Mouse (Mus musculus): ENCODE measurements at regions not wholly inside any gene's neighbourhood (a gene's known extent, or its start where the extent isn't known, plus 50 kb on each side); places are given as distances from the start of the nearest gene placed in this dataset.

DNA sequence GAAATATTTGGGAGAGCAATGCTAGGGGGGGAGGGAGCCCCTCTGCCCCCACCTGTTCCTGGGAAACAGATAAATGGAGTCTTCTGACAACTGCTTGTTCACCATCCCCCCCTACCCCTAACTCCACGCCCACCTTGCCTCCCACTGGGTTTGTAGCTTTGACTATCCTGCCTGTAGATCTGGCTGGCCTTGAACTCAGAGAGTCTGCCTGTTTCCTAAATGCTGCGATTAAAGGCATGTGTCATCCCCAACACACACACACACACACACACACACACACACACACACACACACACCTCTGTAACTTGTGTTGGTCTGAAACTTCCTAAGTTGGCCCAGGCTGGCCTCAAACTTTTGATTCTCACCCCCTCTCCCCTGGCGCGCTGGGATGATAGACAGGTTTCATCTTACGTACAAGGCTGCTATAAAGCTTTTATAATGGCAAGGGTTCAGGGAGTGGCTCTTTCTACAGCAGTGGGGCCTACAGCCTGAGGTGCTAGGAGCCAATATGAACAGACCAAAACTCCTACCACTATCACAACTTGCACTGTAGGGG lies 128.5 kb upstream of the Bcor start:
- Histone ChIP-seq H3K4me3 (ENCODE audit: low read depth, low read length) (no peak overlapping the region), H3K4me2 (ENCODE audit: low read depth, low read length) (no peak overlapping the region), H3K9me3 (replicated peaks; ENCODE audit: control insufficient read depth, low read length) (no peaks in the 10 kb centered on the region), H3K27ac (ENCODE audit: low read depth) (no peak overlapping the region), H3K36me3 (replicated peaks; ENCODE audit: control insufficient read depth, insufficient read depth, low read length) (no peaks in the 10 kb centered on the region), H3K4me1 (ENCODE audit: control insufficient read depth, insufficient read depth) (no peaks in the 10 kb centered on the region), H3K27me3 (ENCODE audit: control insufficient read depth, insufficient read depth, low read length) (peaks cover 6% of the 10 kb centered on the region; the same call in 1 of the 2 replicates), H3K9ac (replicated peaks; ENCODE audit: low read depth, low read length) (no peak overlapping the region)
- TF ChIP-seq EP300 (IDR thresholded peaks at IDR 0.05; ENCODE audit: low read depth), result no peak
- TF ChIP-seq CTCF (IDR thresholded peaks at IDR 0.05; ENCODE audit: low read depth), result no peak
- DNase-seq (ENCODE audit: low spot score) (no peak), ATAC-seq (ENCODE audit: insufficient read depth, low read depth) (no peak)
- WGBS, result 69% methylated on average over 5 of the region's 5 CpGs

DNA sequence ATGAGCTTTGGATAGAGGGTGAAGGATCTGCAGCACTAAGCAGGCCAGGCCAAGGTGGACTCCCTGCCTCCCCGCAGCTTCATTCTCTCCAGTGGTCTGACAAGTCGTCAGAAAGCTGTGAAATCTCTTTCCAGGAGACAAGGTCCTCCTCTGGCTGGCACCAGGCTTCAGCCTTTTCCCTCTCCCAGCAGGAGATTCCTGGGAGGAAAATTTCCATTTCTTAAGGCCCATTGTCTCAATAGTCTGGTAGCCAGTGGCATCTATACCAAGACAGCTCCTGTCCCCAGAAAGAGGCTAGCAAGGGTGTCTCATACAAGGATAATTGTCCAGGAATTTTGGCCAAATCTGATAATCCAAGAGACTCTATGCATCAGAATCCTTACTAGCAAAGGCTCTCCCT lies 133.0 kb upstream of the Bcor start:
- DNase-seq (ENCODE audit: low spot score) (no peak), ATAC-seq (ENCODE audit: insufficient read depth, low read depth) (no peak)
- H3K27me3 ChIP-seq (ENCODE audit: control insufficient read depth, insufficient read depth, low read length), result no peaks in the 10 kb centered on the region
- TF ChIP-seq EP300 (IDR thresholded peaks at IDR 0.05; ENCODE audit: low read depth) (no peak), CTCF (IDR thresholded peaks at IDR 0.05; ENCODE audit: low read depth) (no peak)
- H3K4me1 ChIP-seq (ENCODE audit: control insufficient read depth, insufficient read depth), result no peaks in the 10 kb centered on the region
- WGBS, result 35% methylated on average over 2 of the region's 2 CpGs
- no peak overlapping the region for H3K9ac ChIP-seq (replicated peaks; ENCODE audit: low read depth, low read length)
- H3K27ac ChIP-seq (ENCODE audit: low read depth), result no peak overlapping the region
- no peak overlapping the region for H3K4me3 ChIP-seq (ENCODE audit: low read depth, low read length)
- H3K4me2 ChIP-seq (ENCODE audit: low read depth, low read length), result no peak overlapping the region
- H3K36me3 ChIP-seq (replicated peaks; ENCODE audit: control insufficient read depth, insufficient read depth, low read length), result no peaks in the 10 kb centered on the region
- H3K9me3 ChIP-seq (replicated peaks; ENCODE audit: control insufficient read depth, low read length), result no peaks in the 10 kb centered on the region

DNA sequence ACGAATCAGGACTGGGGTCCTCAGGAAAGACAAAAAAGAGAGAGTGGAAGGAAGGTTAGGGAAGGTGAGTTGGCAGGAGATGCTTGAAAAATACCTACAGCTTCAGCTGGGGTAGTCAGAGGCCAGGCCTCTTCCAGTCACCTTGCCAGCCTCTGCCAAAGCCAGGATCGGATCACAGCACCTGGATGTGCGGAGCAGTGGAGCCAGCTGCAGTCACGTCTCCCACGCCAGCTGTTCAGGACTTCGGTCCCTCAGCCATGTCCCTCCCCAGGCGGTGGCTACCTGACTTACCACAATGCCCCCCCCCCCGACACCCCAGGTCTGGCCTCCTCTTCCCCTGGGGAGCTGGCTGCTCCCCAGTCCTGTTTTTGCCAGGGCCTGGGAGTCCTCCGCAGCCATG lies 134.3 kb upstream of the Bcor start:
- Histone ChIP-seq H3K27ac (ENCODE audit: low read depth) (no peak overlapping the region), H3K27me3 (ENCODE audit: control insufficient read depth, insufficient read depth, low read length) (no peaks in the 10 kb centered on the region), H3K4me1 (ENCODE audit: control insufficient read depth, insufficient read depth) (no peaks in the 10 kb centered on the region), H3K36me3 (replicated peaks; ENCODE audit: control insufficient read depth, insufficient read depth, low read length) (no peaks in the 10 kb centered on the region), H3K4me2 (ENCODE audit: low read depth, low read length) (no peak overlapping the region), H3K4me3 (ENCODE audit: low read depth, low read length) (no peak overlapping the region), H3K9ac (replicated peaks; ENCODE audit: low read depth, low read length) (no peak overlapping the region), H3K9me3 (replicated peaks; ENCODE audit: control insufficient read depth, low read length) (no peaks in the 10 kb centered on the region)
- DNase-seq (ENCODE audit: low spot score) (no peak), ATAC-seq (ENCODE audit: insufficient read depth, low read depth) (no peak)
- TF ChIP-seq EP300 (IDR thresholded peaks at IDR 0.05; ENCODE audit: low read depth) (no peak), CTCF (IDR thresholded peaks at IDR 0.05; ENCODE audit: low read depth) (no peak)
- 68% methylated on average over 9 of the region's 9 CpGs for WGBS

DNA sequence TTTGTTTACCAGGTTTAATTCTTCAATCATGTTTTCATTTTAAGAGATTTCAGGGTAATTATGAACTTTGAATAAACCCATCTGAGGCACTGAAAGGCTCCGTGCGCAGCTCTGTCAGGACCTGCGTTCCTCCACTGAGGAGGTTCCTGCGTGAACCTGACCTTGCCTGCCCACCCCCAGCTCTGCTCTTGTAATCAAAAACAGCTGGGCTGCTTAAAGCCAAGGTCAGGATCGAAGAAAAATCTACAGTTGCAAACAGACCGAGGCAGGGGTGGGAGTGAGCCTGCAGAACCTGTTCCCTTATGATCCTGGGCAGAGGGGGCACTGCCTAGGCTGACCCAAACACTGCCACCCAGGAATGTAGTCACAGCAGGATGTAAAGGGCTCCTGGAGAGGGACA lies 134.8 kb upstream of the Bcor start:
- Histone ChIP-seq H3K27ac (ENCODE audit: low read depth) (no peak overlapping the region), H3K4me2 (ENCODE audit: low read depth, low read length) (no peak overlapping the region), H3K36me3 (replicated peaks; ENCODE audit: control insufficient read depth, insufficient read depth, low read length) (no peaks in the 10 kb centered on the region), H3K9me3 (replicated peaks; ENCODE audit: control insufficient read depth, low read length) (no peaks in the 10 kb centered on the region), H3K4me3 (ENCODE audit: low read depth, low read length) (no peak overlapping the region), H3K27me3 (ENCODE audit: control insufficient read depth, insufficient read depth, low read length) (no peaks in the 10 kb centered on the region), H3K4me1 (ENCODE audit: control insufficient read depth, insufficient read depth) (no peaks in the 10 kb centered on the region), H3K9ac (replicated peaks; ENCODE audit: low read depth, low read length) (no peak overlapping the region)
- WGBS, result 52% methylated on average over 6 of the region's 6 CpGs
- TF ChIP-seq EP300 (IDR thresholded peaks at IDR 0.05; ENCODE audit: low read depth) (no peak), CTCF (IDR thresholded peaks at IDR 0.05; ENCODE audit: low read depth) (no peak)
- DNase-seq (ENCODE audit: low spot score), result no peak
- ATAC-seq (ENCODE audit: insufficient read depth, low read depth), result no peak

DNA sequence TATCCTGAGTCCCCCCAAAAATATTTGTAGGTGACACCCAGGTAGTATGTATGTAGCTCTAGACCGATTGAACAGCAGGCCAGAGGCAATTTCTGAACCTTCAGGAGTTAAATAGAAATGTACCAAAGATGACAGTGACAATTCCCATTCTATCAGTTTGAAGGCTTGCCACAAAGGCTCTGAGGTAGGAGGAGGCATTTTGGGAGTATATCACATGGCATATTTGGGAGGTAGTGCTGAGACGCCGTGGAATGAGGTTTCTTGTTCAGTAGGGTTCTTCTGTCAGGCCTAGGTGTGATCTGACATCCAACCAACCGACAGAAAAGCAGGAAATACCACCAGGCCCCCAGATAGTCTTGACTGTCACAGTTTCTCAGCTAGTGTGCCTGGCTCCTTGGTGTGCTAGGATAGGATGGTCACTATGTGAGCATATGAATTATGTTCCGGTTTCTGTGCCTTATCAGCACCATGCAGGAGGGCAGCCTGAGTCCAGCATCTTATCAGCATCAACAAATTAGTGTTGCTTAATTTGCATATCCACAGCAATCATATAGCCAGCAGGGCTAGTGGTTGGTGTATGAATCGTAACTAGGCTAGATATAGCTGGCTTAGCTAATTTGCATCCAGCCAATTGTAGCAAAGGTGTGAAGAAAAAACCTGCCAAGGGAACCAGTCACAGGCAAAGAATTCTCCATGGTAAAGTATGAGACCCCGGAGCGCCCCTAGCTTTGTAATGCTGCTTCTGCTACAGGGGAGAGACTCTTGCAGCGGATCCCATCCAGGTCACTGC lies 136.3 kb upstream of the Bcor start:
- Histone ChIP-seq H3K9me3 (replicated peaks; ENCODE audit: control insufficient read depth, low read length) (no peaks in the 10 kb centered on the region), H3K27ac (ENCODE audit: low read depth) (no peak overlapping the region), H3K4me3 (ENCODE audit: low read depth, low read length) (no peak overlapping the region), H3K27me3 (ENCODE audit: control insufficient read depth, insufficient read depth, low read length) (no peaks in the 10 kb centered on the region), H3K36me3 (replicated peaks; ENCODE audit: control insufficient read depth, insufficient read depth, low read length) (no peaks in the 10 kb centered on the region), H3K9ac (replicated peaks; ENCODE audit: low read depth, low read length) (no peak overlapping the region), H3K4me1 (ENCODE audit: control insufficient read depth, insufficient read depth) (no peaks in the 10 kb centered on the region), H3K4me2 (ENCODE audit: low read depth, low read length) (no peak overlapping the region)
- TF ChIP-seq CTCF (IDR thresholded peaks at IDR 0.05; ENCODE audit: low read depth), result no peak
- no peak for TF ChIP-seq EP300 (IDR thresholded peaks at IDR 0.05; ENCODE audit: low read depth)
- DNase-seq (ENCODE audit: low spot score) (no peak), ATAC-seq (ENCODE audit: insufficient read depth, low read depth) (no peak)
- 61% methylated on average over 9 of the region's 9 CpGs for WGBS

DNA sequence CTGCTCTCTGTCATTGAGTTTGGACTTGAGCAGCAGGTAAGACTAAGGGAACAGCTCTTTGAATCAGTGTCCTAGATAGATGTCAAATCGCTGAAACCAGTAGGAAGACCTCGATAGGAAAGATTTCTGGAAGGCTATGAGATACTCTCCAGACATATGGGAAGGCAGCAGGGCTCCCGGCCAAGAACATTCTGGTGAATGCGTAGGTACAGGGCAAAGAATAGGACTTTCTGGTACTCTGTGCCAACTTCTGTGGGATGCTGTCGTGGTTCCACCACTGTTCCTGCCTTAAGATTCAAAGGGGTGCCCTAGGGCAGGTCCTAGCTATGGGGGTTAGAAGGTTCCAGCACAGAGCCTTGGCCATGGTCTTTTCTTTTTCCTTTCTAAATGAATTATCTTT lies 138.5 kb upstream of the Bcor start:
- Histone ChIP-seq H3K9me3 (replicated peaks; ENCODE audit: control insufficient read depth, low read length) (no peaks in the 10 kb centered on the region), H3K27ac (ENCODE audit: low read depth) (no peak overlapping the region), H3K4me1 (ENCODE audit: control insufficient read depth, insufficient read depth) (no peaks in the 10 kb centered on the region), H3K4me3 (ENCODE audit: low read depth, low read length) (no peak overlapping the region), H3K9ac (replicated peaks; ENCODE audit: low read depth, low read length) (no peak overlapping the region), H3K4me2 (ENCODE audit: low read depth, low read length) (no peak overlapping the region), H3K36me3 (replicated peaks; ENCODE audit: control insufficient read depth, insufficient read depth, low read length) (no peaks in the 10 kb centered on the region), H3K27me3 (ENCODE audit: control insufficient read depth, insufficient read depth, low read length) (no peaks in the 10 kb centered on the region)
- no peak for DNase-seq (ENCODE audit: low spot score)
- ATAC-seq (ENCODE audit: insufficient read depth, low read depth), result no peak
- WGBS, result 68% methylated on average over 5 of the region's 5 CpGs
- TF ChIP-seq CTCF (IDR thresholded peaks at IDR 0.05; ENCODE audit: low read depth), result no peak
- no peak for TF ChIP-seq EP300 (IDR thresholded peaks at IDR 0.05; ENCODE audit: low read depth)
